Mouse (Mus musculus) ZHBTc4 (cell line): ENCODE measurements at regions not wholly inside any gene's neighbourhood (a gene's known extent, or its start where the extent isn't known, plus 50 kb on each side); places are given as distances from the start of the nearest gene placed in this dataset.

Source experiments
- DNase-seq: peaks from one replicate; pipeline ENCODE4 v3.0.0-alpha.2; 2011; ENCODE audit warnings: low read depth, low spot score

- DNase-seq, result no peak
These were observed 107.0 kb upstream of the Pdzrn3 start for GRCm38 (mm10) chr6:101484526-101485287.

GRCm38 (mm10) chr6:101482635-101483465, 105.2 kb upstream of the Pdzrn3 start:
- DNase-seq, result no peak

- DNase-seq, result no peak
These were observed 96.3 kb upstream of the Pdzrn3 start for GRCm38 (mm10) chr6:101473956-101474355.

GRCm38 (mm10) chr6:101473257-101473925, 95.7 kb upstream of the Pdzrn3 start:
- no peak for DNase-seq

- DNase-seq, result no peak
These were observed 87.2 kb upstream of the Pdzrn3 start for GRCm38 (mm10) chr6:101464910-101465309.

- DNase-seq, result no peak
These were observed 86.2 kb upstream of the Pdzrn3 start for GRCm38 (mm10) chr6:101463812-101464320.

- no peak for DNase-seq
These were observed 69.0 kb upstream of the Pdzrn3 start for GRCm38 (mm10) chr6:101446720-101447119.

GRCm38 (mm10) chr6:101446316-101446715, 68.6 kb upstream of the Pdzrn3 start:
- DNase-seq, result no peak

GRCm38 (mm10) chr6:101432769-101433168, 55.1 kb upstream of the Pdzrn3 start:
- no peak for DNase-seq

GRCm38 (mm10) chr6:101429634-101430033, 51.9 kb upstream of the Pdzrn3 start:
- no peak for DNase-seq
